Mouse (Mus musculus) heart, adult 2 months (tissue): ENCODE measurements at regions not wholly inside any gene's neighbourhood (a gene's known extent, or its start where the extent isn't known, plus 50 kb on each side); places are given as distances from the start of the nearest gene placed in this dataset.

ENCODE experiments used
- CTCF ChIP-seq: fragments of 200-600 bp; IDR thresholded peaks from 2 replicates; pipeline ENCODE4 v1.8.1; 2022; ENCODE audit warnings: antibody characterized with exemption, mild to moderate bottlenecking, moderate library complexity
- POLR2A ChIP-seq: fragments of 200-500 bp; IDR thresholded peaks from 2 replicates; pipeline ENCODE4 v1.6.1; 2011; ENCODE audit warnings: mild to moderate bottlenecking, low read depth, low read length, control low read depth; ENCODE audit not compliant: insufficient read depth

DNA sequence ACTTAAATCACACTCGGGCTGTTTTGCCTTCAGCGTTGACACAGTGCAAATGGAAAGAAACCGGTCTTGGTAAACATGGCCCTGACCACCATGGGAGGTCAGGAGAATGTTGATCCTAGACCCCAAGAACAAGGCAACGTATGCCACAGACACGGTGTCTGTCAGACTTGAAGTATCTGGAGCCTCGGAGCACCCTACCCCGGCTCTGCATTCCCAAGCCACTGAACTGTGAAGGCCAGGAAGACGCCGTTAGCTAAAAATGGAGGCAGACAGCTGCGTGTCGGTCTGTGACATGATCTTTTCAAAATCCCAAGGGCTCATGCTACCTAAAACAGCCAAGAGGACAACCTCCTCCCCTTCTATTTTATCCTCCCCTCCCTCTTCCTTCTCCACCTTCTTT lies 282.0 kb downstream of the Sox4 start:
- no peak for TF ChIP-seq POLR2A
- no peak for TF ChIP-seq CTCF
